Mouse (Mus musculus): Measurements from ENCODE around the gene Sgms2. TPM values are rescaled to one million over a fixed set of nuclear protein-coding genes. Genes with fewer than 3 reads are reported as not detected.
"Not testable (repeated sequence)": the region's sequence is repeated elsewhere in the genome, so short reads cannot be mapped to it uniquely, and the experiment has no call there.

Sgms2 gene
- total RNA-seq, 2 experiments from 2014 or later = 0.90 to 0.93 TPM

DNA sequence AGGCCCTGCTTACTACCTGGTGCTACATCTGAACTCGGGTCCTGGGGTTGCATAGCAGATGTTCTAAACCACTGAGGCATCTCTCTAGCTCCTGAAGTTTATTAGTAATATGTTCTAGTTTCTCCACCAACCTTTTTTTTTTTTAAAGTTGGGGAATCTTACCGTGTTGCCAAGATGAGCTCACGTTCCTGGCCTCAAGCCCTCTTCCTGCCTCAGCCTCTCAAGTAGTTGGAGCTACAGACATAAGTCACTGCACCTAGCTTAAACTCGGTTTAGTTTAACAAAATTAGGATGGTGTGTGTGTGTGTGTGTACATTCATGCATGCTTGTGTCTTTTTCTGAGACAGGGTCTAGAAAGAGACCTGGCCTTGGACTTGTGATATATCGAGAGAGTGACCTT lies 132.2 kb downstream of the Sgms2 start:
- DNase-seq = no peak
- intact Hi-C loops (cut with DNase I) = no loop called here

DNA sequence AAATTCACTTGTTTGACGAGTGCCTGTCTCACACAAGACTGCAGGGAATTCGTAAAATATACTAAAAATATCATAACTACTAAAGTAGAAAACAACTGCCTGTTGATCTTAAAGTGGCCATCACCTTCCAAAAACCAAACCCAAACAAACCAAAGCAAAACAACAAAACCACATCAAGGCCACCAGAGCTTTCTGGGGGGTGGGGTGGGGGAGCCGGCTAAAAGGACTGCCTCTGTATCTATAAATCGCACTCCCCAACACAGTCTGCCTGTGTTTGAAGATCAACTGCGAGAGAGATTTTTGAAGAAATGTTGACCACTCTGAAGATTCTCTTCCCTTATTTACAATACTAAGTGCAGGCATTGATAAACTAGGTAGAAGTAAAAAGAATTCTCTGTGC lies 133.0 kb downstream of the Sgms2 start:
- intact Hi-C loops (cut with DNase I) = no loop called here
- DNase-seq = no peak

DNA sequence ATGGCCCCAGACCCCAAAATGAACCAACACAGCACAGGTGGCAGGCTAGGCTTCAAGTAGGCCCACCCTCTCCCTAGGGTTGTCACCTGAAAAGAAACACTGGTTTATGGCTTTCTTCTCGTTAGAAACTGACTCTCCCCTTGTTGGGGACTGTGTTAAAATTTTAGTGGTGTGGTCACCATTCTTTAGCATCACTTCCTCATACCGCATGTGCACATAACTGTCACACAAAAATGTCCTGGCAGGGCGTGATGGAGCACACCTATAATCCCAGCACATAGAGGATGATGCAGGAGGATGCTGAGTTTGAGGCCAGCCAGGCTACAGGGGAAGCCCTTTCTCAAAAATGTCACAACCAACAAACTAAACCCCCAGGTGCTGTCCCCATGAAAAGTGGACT lies 133.6 kb downstream of the Sgms2 start:
- DNase-seq = no peak
- intact Hi-C loops (cut with DNase I) = no loop called here

DNA sequence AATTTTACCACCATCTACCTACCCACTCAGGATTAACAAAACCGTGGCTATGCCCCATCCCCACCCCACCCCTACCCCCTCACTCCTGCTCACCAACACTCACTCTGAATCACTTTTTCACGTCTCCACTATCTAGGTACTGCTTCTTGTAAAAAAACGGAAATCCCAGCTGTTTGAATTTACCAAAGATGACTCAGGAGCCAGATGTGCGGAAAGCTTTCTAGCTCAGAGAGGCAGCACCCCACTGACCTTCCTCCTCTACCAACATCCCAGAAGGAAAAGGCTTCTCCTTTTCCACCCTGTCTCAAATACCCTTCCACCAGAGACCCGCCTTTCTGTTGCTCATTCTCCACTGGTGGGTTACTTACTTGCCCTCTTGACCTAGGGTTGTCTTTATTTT lies 135.2 kb downstream of the Sgms2 start:
- intact Hi-C loops (cut with DNase I) = no loop called here
- DNase-seq = no peak

DNA sequence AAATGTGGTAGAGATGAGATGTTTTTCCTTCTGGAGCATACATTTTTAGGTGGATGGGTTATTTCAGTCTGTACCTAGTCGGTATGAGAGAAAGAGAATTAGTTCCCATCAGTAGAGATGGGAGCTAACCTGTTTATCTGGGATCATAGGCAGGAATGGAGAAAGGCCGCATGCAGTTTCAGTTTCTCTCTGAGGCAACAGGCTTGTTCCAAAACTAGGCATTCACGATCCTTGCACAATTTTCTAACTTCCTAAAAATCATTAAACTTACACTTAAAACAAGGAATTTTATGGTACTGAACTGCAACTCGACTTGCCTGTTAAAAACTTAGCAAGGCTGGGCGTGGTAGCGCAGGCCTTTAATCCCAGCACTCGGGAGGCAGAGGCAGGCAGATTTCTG lies 140.7 kb downstream of the Sgms2 start:
- intact Hi-C loops (cut with DNase I) = no loop called here

DNA sequence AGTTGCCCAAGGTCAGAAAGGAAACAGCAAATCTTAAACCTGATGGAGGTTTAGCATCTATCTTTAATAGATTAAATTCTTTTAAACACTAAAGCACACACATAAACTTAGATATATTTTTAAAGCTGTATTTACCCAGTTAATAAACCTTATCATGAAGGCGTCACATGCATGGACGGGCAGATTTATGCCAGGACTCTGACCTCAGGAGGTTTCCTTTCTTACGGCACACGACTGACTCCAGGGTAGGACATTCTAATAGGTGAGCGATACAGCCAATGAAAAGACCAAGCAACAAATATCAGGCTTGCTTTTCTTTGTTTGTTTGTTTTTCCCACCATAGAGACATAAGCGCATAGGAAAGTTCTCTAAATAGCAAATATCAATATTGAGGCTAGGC lies 142.2 kb downstream of the Sgms2 start:
- intact Hi-C loops (cut with DNase I) = no loop called here
- DNase-seq = no peak

More for the DNA sequence above, 140.7 kb downstream of the Sgms2 start:
- no peak for DNase-seq

DNA sequence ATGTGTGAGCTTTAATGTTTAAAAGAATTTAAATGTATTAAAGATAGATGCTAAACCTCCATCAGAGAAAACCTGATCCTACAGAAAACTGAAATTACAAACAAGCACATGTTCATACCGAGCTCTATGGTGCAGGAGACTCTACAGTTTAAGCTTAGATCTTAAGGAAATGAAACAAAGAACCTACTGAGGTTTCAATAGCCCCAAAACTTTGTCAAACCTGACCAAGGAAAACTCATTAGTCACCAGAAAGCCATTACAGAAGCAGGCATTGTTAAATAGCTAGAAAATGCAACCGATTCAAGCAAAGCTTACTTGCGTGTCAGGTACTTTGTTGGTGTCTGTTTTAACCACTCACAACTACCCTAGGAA lies 142.6 kb downstream of the Sgms2 start:
- intact Hi-C loops (cut with DNase I) = no loop called here
- no peak for DNase-seq

DNA sequence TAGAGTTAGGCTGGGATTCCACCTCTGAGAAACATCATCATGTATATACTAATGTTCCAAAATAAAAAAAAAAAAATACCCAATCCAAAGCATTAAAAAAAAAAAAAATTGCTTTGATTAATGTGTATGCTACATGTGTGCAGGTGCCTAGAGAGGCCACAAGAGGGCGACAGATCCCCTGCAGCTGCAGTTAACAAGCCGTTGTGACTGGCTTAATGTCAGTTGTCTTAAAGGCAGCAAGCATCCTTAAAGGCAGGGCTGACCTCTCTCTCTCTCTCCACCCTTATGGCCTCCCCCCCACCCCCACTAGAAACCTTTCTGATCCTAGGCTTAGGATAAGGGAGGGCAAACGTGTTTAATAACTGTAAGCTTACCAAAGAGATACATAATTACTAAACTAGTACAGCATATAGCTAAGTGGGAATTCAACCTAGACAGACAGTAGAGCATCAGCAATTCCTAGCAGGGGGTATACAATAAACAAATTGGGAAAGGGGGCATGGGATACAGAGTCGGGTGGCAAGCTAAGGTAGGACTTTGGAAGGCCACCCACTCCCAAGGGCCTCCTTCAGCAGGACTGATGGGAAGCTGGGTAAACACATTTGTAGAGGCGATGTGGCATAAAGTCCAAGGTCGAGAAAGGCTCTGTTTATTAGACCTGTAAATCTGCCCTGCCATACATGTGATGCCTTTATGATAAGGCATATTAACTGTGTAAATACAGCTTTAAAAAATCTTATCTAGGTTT lies 143.2 kb downstream of the Sgms2 start:
- peak; percentile 10 for DNase-seq
- intact Hi-C loops (cut with DNase I) = no loop called here

DNA sequence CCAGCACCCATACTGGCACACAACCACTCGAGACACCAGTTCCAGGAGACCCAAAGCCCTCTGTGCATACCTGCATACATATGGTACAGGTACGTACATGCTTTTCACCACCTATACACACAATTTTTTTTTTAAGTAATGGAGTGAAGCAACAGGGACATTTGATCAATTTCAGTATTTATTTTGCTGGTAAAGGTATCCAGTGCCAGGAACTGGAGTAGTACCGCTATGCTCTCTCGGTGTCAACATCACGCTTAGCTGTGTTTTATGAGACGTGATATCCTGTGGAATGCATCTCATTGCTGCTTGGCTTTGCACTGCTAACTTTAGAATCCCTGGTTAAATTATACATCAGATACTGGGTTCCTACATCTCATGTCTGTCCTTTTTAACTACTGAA lies 145.3 kb downstream of the Sgms2 start:
- intact Hi-C loops (cut with DNase I) = no loop called here
- no peak for DNase-seq

DNA sequence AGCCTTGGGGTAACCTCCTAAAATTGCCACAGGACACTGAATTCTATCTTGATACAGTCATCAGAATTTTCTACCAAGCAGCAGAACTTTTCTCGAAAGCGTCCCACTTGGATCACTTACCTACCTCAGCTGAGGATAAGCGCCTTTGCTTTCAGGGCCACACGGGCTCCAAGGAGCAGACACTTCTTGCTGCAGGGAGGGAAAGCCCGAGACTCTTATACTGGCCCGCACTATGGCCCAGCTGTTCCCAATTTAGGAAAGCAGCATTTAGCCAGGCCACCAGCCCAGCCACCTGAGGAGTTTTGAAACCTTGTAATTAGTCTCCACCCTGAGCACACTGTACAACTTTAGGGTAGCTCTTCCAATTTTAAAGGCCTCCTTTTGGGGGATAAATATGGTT lies 147.9 kb downstream of the Sgms2 start:
- DNase-seq = no peak
- intact Hi-C loops (cut with DNase I) = no loop called here

DNA sequence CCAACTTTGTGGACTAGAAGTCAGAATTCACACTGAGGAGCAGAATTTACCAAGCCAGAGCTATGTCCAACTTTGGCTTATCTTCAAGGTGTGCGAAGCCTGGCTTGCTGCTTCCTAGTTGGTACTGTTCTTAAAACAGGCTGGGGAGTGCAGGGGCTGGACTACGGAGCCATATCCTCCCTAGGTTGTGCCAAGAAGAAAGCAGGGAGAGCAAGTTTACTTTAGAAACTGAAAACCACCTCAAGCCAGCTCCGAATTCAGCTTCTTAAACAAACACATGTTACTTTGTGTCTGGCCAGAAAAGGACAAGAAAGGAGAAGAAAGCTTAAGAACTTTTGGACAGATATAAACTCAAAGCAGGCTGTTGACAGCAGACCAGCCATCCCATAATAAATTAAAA lies 150.3 kb downstream of the Sgms2 start:
- DNase-seq = no peak
- intact Hi-C loops (cut with DNase I) = no loop called here

DNA sequence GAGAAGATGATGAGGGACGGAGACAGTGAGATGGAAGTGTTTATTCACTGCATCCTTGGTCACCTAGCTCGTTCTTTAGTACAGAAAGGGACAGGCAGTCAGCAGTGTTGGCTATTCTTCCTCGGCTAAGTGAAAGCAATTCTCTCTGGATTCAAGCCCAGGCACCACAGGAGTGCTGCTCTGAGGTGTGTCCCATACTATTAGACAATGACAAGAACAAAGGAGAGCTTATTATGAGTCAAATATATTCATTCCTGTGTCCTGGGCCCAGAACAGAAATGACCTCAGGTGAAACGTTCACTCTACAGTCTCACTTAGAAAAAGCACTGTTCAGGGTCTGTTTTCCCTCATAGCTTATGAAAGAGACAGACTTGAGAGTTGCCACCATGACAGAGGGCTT lies 151.9 kb downstream of the Sgms2 start:
- no peak for DNase-seq
- intact Hi-C loops (cut with DNase I) = no loop called here

DNA sequence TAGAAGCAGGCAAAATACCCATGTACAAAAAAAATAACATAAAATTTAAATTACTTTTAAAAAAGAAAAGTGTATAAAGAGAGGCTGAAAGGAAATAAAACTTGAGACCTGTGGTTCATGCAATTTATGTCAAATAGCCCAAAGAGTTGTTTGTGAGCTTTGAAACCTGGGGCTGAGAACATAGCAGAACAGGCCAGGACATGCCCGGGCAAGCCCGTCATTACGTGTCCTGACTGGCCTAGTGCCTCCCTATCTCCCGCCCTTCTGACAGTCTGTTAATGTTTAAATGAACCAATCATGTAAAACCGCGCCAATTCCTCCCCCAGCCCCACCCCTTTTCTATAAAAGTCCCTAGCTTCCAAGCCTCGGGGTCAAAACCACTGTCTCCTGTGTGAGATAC lies 153.5 kb downstream of the Sgms2 start:
- intact Hi-C loops (cut with DNase I); DNase-seq: not testable (repeated sequence)

DNA sequence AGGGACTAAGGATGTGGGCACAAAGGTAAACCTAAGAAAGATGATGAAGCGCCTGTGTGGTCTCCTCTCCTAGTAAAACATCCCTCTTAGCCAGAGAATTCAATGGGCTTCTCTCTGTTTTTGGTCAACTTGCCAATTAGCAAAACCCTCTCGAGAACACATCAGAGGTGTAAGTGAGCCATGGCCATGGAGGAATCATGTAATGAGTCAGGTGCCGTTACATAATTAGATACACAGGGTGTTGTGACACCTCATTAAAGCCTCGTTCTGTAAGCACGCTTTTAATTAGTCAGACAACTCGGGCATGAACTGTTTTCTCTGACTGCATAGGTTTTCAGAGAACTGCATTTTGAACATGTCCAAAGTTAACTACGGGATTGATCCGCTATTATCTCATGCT lies 154.6 kb downstream of the Sgms2 start:
- no peak for DNase-seq
- intact Hi-C loops (cut with DNase I) = no loop called here

DNA sequence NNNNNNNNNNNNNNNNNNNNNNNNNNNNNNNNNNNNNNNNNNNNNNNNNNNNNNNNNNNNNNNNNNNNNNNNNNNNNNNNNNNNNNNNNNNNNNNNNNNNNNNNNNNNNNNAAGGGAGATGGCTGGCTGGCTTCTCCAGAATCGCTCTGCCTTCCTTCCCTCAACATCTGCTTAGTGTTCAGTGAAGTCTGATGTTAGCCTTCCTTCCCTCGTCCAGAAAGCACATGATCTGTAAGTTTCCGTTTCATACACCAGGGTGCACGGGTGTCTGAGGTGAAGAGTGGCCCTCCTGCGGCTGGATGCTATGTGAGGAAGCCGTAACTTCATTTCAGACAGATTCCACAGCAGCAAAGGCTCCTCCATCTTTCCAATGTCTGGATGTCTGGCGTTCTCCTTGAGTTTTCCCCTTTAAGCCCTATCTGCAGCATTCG lies 156.1 kb downstream of the Sgms2 start:
- DNase-seq = no peak
- intact Hi-C loops (cut with DNase I) = no loop called here

DNA sequence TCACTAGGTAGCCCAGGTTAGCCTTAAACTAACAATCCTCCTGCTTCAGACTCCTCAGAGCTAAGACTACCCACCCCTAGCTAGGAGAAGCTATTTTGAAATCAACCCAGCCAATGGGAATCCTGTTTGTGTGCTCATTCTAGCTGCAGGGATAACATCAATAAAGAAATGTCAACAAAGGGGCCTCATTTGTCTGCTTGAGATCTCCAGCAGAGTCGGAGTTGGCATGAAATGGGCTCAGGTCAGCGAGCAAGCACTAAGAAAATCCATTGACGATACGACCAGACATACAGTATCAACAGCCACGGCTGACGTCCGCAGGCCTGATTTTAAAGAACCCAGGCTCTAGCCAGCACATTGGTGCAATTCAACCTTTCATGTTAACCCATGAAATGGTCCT lies 164.0 kb downstream of the Sgms2 start:
- intact Hi-C loops (cut with DNase I) = no loop called here
- DNase-seq = no peak

DNA sequence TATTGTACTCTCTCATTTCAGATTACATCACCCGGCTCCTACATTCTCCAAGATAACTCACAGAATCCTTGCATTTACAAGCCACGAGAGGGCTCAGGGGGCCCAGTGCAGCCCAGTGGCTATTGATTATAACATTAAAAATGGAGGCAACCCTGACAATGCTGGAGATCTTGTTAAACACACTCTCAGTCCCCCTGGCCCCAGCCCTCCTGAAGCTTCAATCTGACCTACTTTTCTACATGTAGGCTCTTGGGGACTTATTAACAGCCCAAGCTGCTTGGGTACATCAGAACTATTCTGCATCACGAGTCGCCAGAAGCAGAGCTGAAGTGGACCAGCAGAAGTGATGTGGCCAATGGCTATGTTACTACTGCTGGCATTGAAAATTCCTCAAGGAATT lies 164.6 kb downstream of the Sgms2 start:
- intact Hi-C loops (cut with DNase I) = no loop called here
- DNase-seq = no peak

DNA sequence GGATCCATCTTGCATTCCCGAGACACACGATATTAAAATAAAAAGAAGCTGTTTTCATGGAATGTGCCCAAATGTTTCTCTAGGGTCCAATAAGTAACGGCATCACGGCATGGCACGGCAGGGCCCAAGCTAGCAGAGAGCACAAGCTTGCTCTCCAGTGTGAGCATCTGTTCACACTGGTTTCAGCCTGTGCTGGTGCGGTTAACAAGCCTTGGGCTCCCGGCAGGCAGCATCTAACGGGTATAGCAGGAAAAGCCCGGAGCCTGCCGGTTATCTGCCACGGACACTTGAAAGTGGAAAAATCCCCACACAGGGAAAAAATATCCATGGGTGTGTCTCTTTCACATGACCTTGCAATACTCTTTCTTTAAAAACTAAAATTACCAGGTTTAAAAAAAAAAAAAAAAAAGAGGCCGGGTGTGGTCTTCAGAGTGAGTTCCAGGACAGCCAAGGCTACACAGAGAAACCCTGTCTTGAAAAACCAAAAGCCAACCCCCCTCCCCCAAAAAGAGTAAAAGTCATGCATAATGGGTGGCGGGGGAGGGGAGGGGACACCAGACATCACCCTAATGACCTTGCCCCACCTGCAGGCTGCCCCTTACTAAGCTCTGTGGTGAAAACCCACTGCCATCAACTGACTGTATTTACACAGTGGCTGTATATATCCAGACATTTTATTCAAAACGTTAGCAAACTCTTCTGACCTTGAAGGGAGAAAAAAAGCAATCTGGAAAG lies 169.0 kb downstream of the Sgms2 start:
- intact Hi-C loops (cut with DNase I) = no loop called here

DNA sequence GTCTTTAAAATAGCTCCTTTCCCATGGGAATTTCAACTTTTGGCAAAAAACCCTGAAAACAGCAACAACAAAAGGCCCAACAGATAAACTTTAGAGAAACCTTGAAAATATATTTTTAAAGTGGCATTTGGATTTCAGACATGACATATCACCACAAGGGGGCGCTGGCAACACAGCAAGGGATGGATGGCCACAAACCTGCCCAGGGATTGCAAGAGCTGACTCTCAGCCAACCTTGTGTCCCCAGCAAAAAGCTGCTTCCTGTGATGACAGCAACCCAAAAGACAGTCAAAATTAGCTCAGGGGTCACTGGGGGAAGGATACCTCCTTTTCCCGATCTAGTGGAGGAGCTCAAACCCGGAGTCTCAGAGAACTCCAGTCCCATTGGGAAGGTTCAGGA lies 171.0 kb downstream of the Sgms2 start:
- peak; percentile 85 for DNase-seq
- intact Hi-C loops (cut with DNase I) = loop anchor here (2.0 kb wide), 1 partner anchor 233 kb away; no protein-coding TSS in a partner anchor

More for the DNA sequence above, 169.0 kb downstream of the Sgms2 start:
- no peak for DNase-seq

DNA sequence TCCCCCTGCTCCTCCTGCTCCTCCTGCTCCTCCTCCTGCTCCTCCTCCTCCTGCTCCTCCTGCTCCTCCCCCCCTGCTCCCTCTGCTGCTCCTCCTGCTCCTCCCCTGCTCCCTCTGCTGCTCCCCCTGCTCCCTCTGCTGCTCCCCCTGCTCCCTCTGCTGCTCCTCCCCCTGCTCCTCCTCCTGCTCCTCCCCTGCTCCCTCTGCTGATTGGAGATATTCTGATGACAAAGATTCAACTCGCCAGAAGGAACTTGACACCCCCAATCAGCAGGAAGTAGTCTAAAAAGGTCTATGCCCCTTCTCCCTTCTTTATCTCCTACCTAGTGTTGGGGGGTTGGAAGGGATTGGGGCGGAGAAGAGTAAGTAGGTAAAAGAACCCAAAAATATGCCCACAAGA lies 173.0 kb downstream of the Sgms2 start:
- intact Hi-C loops (cut with DNase I) = no loop called here
- DNase-seq = no peak

DNA sequence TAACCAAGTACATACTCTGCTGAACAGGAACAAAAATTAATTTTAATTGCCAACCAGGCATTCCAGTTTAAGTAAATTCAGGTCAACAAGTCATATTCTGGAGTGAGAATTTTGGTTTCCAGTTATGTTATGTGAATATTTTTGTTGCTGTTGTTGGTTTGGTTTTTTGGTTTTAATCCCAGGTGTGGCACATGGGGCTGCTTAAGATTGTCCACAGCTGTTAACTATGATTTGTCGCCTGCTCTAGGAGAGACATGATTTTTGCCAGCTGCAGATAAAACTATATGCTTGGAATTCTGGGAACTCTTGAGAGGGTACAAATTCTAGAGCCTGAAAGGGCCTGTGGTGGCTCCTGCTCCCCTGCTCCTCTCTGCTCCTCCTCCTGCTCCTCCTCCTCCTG lies 174.1 kb downstream of the Sgms2 start:
- no peak for DNase-seq
- intact Hi-C loops (cut with DNase I) = no loop called here

DNA sequence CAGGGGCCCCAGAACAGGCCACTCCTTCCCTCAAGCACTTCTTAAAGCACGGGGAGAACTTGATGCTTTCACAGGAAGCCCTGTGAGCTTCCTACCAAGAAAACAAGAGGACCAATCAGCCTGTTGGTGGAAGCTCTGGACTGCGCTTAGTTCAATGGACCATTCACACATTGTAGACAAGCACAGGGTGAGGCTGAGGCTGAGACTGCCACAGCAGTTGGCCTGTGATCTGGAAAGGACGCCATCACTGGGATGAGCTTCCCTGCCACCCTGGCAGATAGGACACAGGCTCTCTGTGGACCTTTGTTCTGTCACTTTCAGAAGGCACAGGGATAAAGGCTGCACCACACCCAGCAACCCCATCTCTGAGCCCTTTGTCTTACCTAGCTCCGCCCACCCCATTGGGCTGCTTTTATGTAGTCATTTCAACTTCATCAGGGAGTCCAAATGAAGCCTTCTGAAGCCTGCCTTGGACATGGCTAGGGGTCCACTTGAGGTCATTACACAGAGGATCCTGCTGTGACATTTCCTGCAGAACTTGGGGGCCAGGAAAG lies 175.2 kb downstream of the Sgms2 start:
- intact Hi-C loops (cut with DNase I) = no loop called here
- no peak for DNase-seq

Data from left cerebral cortex, postnatal 4 days (tissue).